Mouse (Mus musculus) midbrain, embryonic 10.5 days (tissue): ENCODE measurements at regions not wholly inside any gene's neighbourhood (a gene's known extent, or its start where the extent isn't known, plus 50 kb on each side); places are given as distances from the start of the nearest gene placed in this dataset.

Source experiments
- DNase-seq: peaks from one replicate; pipeline ENCODE4 v3.0.0-alpha.2; 2017; ENCODE audit warnings: low spot score
- H3K27ac ChIP-seq: fragments of 300-500 bp; sonication (generic); replicated peaks from 2 replicates; pipeline ENCODE4 v1.5.1; 2016; ENCODE audit warnings: mild to moderate bottlenecking
- H3K27me3 ChIP-seq: fragments of 300-500 bp; sonication (generic); 2 replicates; pipeline ENCODE4 v1.6.1; 2016; ENCODE audit warnings: low read depth, mild to moderate bottlenecking; ENCODE audit not compliant: poor library complexity, severe bottlenecking
- H3K36me3 ChIP-seq: fragments of 300-500 bp; sonication (generic); 2 replicates; pipeline ENCODE4 v1.6.1; 2016; ENCODE audit warnings: mild to moderate bottlenecking, moderate library complexity
- H3K4me1 ChIP-seq: fragments of 300-500 bp; sonication (generic); 2 replicates; pipeline ENCODE4 v1.6.1; 2016
- H3K4me3 ChIP-seq: fragments of 300-500 bp; sonication (generic); 2 replicates; pipeline ENCODE4 v1.5.1; 2016; ENCODE audit warnings: mild to moderate bottlenecking, moderate library complexity
- H3K9me3 ChIP-seq: fragments of 300-500 bp; sonication (generic); replicated peaks from 2 replicates; pipeline ENCODE4 v1.6.1; 2016; ENCODE audit warnings: mild to moderate bottlenecking
- WGBS: fragments of 180-500 bp; shearing (Covaris S2); methylation state at CpG from one replicate; pipeline ENCODE4 v1.1.7; 2016; 5-methylcytosine and 5-hydroxymethylcytosine counted together

DNA sequence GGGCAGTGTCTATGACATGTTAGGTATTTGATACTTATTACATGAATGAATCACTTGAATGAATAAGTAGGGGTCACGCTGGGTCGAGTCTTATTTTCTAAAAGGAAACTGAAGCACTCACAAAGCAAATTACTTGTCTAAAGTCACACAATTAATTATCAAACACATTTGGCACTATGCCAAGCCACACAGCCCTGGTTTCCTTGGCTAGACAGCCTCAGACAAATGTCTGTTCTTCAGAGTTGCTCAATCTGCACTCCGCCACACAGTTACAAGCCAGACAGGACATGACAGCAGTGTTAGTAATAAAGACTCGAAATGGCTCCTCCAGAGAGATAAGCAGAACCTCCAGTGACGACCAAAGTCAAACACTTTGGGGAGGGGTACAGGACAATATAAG is 627.2 kb upstream of the Kirrel3 start:
- H3K27me3 ChIP-seq, result no peaks in the 10 kb centered on the region
- no peaks in the 10 kb centered on the region for H3K36me3 ChIP-seq
- no peaks in the 10 kb centered on the region for H3K9me3 ChIP-seq
- H3K4me1 ChIP-seq, result no peaks in the 10 kb centered on the region
- WGBS, result 88% methylated on average over 5 of the region's 5 CpGs
- no peak overlapping the region for H3K27ac ChIP-seq
- no peak for DNase-seq
- H3K4me3 ChIP-seq, result no peak overlapping the region

DNA sequence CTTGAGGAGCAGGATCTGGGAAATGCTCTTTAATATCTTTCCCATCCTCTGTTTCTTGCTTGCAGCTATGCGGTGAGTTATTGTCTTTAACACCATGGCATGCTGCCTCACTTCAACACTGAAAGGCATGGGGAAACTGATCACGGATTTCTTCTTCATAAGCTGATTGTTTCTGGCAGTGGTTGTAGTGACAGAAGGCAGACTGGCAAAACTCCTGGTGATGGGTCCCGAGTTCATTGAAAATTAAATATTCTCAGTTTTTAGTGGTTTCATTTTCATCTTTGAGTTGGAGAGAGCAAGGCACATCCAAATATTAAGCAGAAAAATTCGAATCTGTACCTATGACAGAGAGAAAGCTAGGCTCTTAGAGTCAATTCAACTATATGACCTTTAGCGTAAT is 617.0 kb upstream of the Kirrel3 start:
- Histone ChIP-seq H3K4me3 (no peak overlapping the region), H3K27ac (no peak overlapping the region), H3K4me1 (no peaks in the 10 kb centered on the region), H3K27me3 (no peaks in the 10 kb centered on the region), H3K36me3 (no peaks in the 10 kb centered on the region), H3K9me3 (no peaks in the 10 kb centered on the region)
- 85% methylated on average over 5 of the region's 5 CpGs for WGBS
- no peak for DNase-seq

- Histone ChIP-seq H3K4me1 (peaks cover 5% of the 10 kb centered on the region), H3K27me3 (peaks cover 10% of the 10 kb centered on the region), H3K4me3 (no peak overlapping the region), H3K9me3 (no peaks in the 10 kb centered on the region), H3K36me3 (no peaks in the 10 kb centered on the region), H3K27ac (no peak overlapping the region)
- 16% methylated on average over 2 of the region's 2 CpGs for WGBS
- peak; percentile 22 for DNase-seq
These were observed 598.4 kb upstream of the Kirrel3 start for GRCm38 (mm10) chr9:33887279-33887678.

DNA sequence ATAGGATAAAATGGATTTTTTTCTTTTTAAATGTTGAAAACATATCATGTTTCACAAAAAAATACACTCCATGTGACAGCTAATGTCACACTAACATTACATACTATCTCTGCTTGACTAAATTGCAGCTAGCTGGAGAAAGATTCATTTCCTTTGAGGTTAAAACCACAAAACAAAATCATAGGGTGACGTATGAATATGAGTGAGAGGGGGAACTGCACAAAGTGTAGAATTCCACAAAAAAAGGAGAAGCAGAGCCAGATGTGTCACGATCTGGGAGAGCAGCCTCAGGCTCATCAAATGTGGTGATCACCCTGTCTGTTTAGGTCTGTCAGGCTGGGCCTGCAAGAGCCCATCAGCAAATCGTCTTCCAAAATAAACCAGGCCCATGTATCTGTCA is 593.7 kb upstream of the Kirrel3 start:
- Histone ChIP-seq H3K9me3 (no peaks in the 10 kb centered on the region), H3K27me3 (peaks cover 10% of the 10 kb centered on the region), H3K36me3 (no peaks in the 10 kb centered on the region), H3K27ac (no peak overlapping the region), H3K4me3 (no peak overlapping the region), H3K4me1 (peaks cover 5% of the 10 kb centered on the region)
- DNase-seq, result no peak
- WGBS, result 87% methylated on average over 3 of the region's 3 CpGs

DNA sequence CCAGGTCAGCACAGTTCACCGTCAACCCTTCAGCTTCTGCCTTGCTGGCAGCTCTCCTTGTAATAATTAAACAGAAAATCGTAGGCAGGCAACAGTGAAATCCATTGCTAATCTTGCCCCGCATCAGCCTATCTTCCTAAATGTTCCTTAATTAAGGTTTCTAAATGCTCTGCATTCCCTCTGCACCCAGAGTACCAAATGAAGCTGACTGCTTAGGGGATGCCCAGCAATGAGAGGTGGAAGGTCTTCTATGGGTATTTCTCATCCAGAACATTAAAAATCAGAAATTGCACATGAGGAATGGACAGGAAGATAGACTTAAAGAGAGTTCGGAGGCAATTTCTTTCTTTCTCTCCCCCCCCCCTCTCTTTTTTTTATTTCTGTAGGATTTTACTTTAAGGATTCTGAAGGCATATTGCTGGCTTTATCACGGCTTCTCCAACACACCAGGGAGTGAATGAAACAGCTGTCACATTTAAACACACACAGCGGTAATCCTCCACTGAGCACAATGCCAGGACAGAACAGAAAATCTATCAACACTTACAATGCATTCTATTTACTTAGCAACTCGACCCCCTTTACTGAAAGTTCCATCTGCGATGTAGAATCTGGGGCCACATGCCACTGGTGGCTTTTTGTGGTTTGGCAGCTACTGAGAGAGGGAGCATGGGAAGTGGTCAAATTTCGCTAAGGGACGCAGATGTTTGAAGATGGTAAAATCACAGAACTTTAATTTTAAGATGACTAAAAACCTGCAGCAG is 584.2 kb upstream of the Kirrel3 start:
- 43% methylated on average over 10 of the region's 10 CpGs for WGBS
- DNase-seq, result peak; percentile 18
- H3K4me1 ChIP-seq, result peaks cover 28% of the 10 kb centered on the region
- no peak overlapping the region for H3K4me3 ChIP-seq
- peaks cover 37% of the 10 kb centered on the region for H3K27me3 ChIP-seq
- no peaks in the 10 kb centered on the region for H3K36me3 ChIP-seq
- peak overlapping the region; percentile 42; the same call in 1 of the 2 replicates for H3K27ac ChIP-seq
- H3K9me3 ChIP-seq, result no peaks in the 10 kb centered on the region

- 49% methylated on average over 5 of the region's 5 CpGs for WGBS
- no peaks in the 10 kb centered on the region for H3K9me3 ChIP-seq
- DNase-seq, result peak; percentile 21
These were observed 581.6 kb upstream of the Kirrel3 start for GRCm38 (mm10) chr9:33903991-33904570.

GRCm38 (mm10) chr9:33914919-33915318 is 570.8 kb upstream of the Kirrel3 start:
- Histone ChIP-seq H3K27ac (no peak overlapping the region), H3K9me3 (no peaks in the 10 kb centered on the region), H3K27me3 (no peaks in the 10 kb centered on the region), H3K4me3 (no peak overlapping the region), H3K36me3 (no peaks in the 10 kb centered on the region), H3K4me1 (no peaks in the 10 kb centered on the region)
- no peak for DNase-seq
- WGBS, result 93% methylated on average over 4 of the region's 4 CpGs

More at GRCm38 (mm10) chr9:33903991-33904570, 581.6 kb upstream of the Kirrel3 start:
- Histone ChIP-seq H3K4me3 (no peak overlapping the region), H3K4me1 (peaks cover 28% of the 10 kb centered on the region), H3K36me3 (no peaks in the 10 kb centered on the region), H3K27me3 (peaks cover 24% of the 10 kb centered on the region), H3K27ac (no peak overlapping the region)

DNA sequence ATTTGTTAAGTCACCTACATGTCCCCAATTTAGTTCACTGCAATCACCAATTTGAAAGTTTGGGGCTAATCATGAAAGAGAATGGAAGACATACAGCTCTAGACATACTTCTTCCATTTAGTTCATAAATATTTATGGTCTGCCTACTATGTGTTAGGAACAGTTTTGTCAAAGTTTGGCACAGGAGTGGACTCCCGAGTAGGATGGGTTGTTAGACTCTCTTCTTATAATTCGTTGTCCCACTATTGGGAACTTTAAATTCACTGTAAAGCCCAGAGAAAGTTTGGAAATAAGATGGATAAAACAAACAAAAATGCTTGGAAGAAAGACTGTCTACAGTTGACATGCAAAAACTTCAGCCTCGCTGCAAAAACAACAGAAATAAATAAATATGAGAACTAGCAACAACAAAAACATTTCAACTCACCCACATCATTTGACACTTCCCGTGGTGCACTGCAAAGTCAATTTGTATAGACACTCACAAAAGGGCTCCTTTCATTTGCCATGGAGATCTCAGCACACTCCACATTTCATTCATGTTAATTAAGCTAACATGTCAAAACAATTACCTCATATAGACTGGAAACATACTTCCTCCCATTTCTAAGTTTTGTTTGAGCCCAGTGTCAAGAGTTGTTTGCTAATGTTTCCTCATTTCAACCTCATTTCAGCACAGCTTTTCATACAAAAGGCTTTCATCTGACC is 570.2 kb upstream of the Kirrel3 start:
- Histone ChIP-seq H3K27me3 (no peaks in the 10 kb centered on the region), H3K4me3 (no peak overlapping the region), H3K27ac (no peak overlapping the region), H3K4me1 (no peaks in the 10 kb centered on the region), H3K36me3 (no peaks in the 10 kb centered on the region), H3K9me3 (no peaks in the 10 kb centered on the region)
- no peak for DNase-seq
- WGBS, result 83% methylated on average over 4 of the region's 4 CpGs

DNA sequence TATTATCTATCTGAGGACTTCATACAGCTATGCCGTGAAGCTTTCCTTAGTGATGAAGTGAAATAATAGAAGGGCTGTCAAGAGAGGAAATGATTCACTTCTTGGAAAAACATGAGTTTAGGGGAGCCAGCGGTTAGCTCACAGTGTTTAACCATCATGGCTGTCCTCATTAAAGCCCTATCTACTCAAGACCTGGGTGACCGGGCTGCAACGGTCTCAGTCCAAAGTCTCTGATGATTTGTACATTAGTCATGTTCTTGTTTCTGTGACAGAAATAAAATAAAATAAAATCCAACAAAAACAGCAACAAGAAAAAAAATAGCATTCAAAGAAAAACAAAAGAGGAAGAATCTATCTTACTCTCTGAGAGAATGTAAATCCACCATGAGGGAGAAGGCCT is 555.4 kb upstream of the Kirrel3 start:
- Histone ChIP-seq H3K27ac (no peak overlapping the region), H3K4me1 (no peaks in the 10 kb centered on the region), H3K36me3 (no peaks in the 10 kb centered on the region), H3K4me3 (no peak overlapping the region), H3K27me3 (no peaks in the 10 kb centered on the region), H3K9me3 (no peaks in the 10 kb centered on the region)
- no peak for DNase-seq
- WGBS, result 95% methylated on average over 4 of the region's 4 CpGs

GRCm38 (mm10) chr9:33934071-33934470 is 551.6 kb upstream of the Kirrel3 start:
- Histone ChIP-seq H3K27ac (no peak overlapping the region), H3K4me3 (no peak overlapping the region), H3K36me3 (no peaks in the 10 kb centered on the region), H3K4me1 (no peaks in the 10 kb centered on the region), H3K27me3 (no peaks in the 10 kb centered on the region), H3K9me3 (no peaks in the 10 kb centered on the region)
- DNase-seq, result no peak
- 88% methylated on average over 5 of the region's 5 CpGs for WGBS

- no peaks in the 10 kb centered on the region for H3K4me1 ChIP-seq
- H3K27ac ChIP-seq, result no peak overlapping the region
- H3K36me3 ChIP-seq, result no peaks in the 10 kb centered on the region
- no peak overlapping the region for H3K4me3 ChIP-seq
- H3K27me3 ChIP-seq, result no peaks in the 10 kb centered on the region
- DNase-seq, result no peak
- no peaks in the 10 kb centered on the region for H3K9me3 ChIP-seq
These were observed 531.4 kb upstream of the Kirrel3 start for GRCm38 (mm10) chr9:33954319-33954718.
